Mouse (Mus musculus): ENCODE measurements around the gene Lman2l. TPM values are rescaled to one million over a fixed set of nuclear protein-coding genes. Genes with fewer than 3 reads are reported as not detected.

Gene Lman2l
- 70.4 and 71.1 TPM in 2 replicates for polyA plus RNA-seq (2015; fragmentation: Nextera tagmentation; extraction: Ambion mirVana)

- Histone ChIP-seq H3K4me1 (replicated peaks) (peaks cover 16% of the 10 kb centered on the region), H3K9me3 (no peaks in the 10 kb centered on the region), H3K4me3 (peak within 1 kb of the TSS; percentile 74), H3K36me3 (peaks cover 17% of the 10 kb centered on the region), H3K9ac (peak within 1 kb of the TSS; percentile 82), H3K4me2 (peak within 1 kb of the TSS; percentile 74), H3K27me3 (no peaks in the 10 kb centered on the region), H3K27ac (peak within 1 kb of the TSS; percentile 91)
- WGBS = under 1% methylated on average over 54 of the region's 57 CpGs
- peak; percentile 100 for ATAC-seq (ENCODE audit: low FRiP score)
These were observed at the start of gene Lman2l for GRCm38 (mm10) chr1:36444471-36445464. Lman2l (minus strand) TSS chr1:36445271.

- ATAC-seq (ENCODE audit: low FRiP score) = no peak
- WGBS = 69% methylated on average over 6 of the region's 6 CpGs
These were observed 48.2 kb upstream of the Lman2l start for GRCm38 (mm10) chr1:36493299-36493698.

GRCm38 (mm10) chr1:36492416-36493139 lies 47.5 kb upstream of the Lman2l start:
- 57% methylated on average over 9 of the region's 9 CpGs for WGBS
- Histone ChIP-seq H3K9me3 (no peaks in the 10 kb centered on the region), H3K27ac (no peak overlapping the region), H3K4me3 (no peak overlapping the region), H3K4me1 (replicated peaks) (peaks cover 6% of the 10 kb centered on the region; the same call in 1 of the 2 replicates), H3K27me3 (no peaks in the 10 kb centered on the region), H3K36me3 (no peaks in the 10 kb centered on the region), H3K4me2 (no peak overlapping the region), H3K9ac (0 out of 2 replicates have a peak overlapping the region, but pooled peaks have one; percentile 29)
- 0 out of 2 replicates have a peak, but pooled peaks have one; percentile 13 for ATAC-seq (ENCODE audit: low FRiP score)

More at GRCm38 (mm10) chr1:36493299-36493698, 48.2 kb upstream of the Lman2l start:
- Histone ChIP-seq H3K27ac (no peak overlapping the region), H3K27me3 (no peaks in the 10 kb centered on the region), H3K4me1 (replicated peaks) (peaks cover 6% of the 10 kb centered on the region; the same call in 1 of the 2 replicates), H3K9me3 (no peaks in the 10 kb centered on the region), H3K4me2 (no peak overlapping the region), H3K9ac (no peak overlapping the region), H3K36me3 (peaks cover under 1% of the 10 kb centered on the region; the same call in 1 of the 2 replicates), H3K4me3 (no peak overlapping the region)

GRCm38 (mm10) chr1:36489661-36490060 lies 44.6 kb upstream of the Lman2l start:
- H3K9me3 ChIP-seq = no peaks in the 10 kb centered on the region
- no peak for ATAC-seq (ENCODE audit: low FRiP score)
- H3K9ac ChIP-seq = no peak overlapping the region
- WGBS = 59% methylated on average over 6 of the region's 6 CpGs
- no peak overlapping the region for H3K27ac ChIP-seq
- no peak overlapping the region for H3K4me2 ChIP-seq
- H3K4me1 ChIP-seq (replicated peaks) = peaks cover 11% of the 10 kb centered on the region; the same call in 1 of the 2 replicates
- H3K27me3 ChIP-seq = no peaks in the 10 kb centered on the region
- no peaks in the 10 kb centered on the region for H3K36me3 ChIP-seq
- H3K4me3 ChIP-seq = no peak overlapping the region

- Histone ChIP-seq H3K9ac (no peak overlapping the region), H3K27ac (no peak overlapping the region), H3K36me3 (no peaks in the 10 kb centered on the region), H3K4me1 (replicated peaks) (peaks cover 12% of the 10 kb centered on the region), H3K9me3 (no peaks in the 10 kb centered on the region), H3K4me3 (no peak overlapping the region), H3K27me3 (no peaks in the 10 kb centered on the region), H3K4me2 (no peak overlapping the region)
- ATAC-seq (ENCODE audit: low FRiP score) = no peak
- WGBS = 57% methylated on average over 9 of the region's 9 CpGs
These were observed 42.0 kb upstream of the Lman2l start for GRCm38 (mm10) chr1:36487111-36487510.

GRCm38 (mm10) chr1:36485080-36485479 lies 40.0 kb upstream of the Lman2l start:
- Histone ChIP-seq H3K9me3 (no peaks in the 10 kb centered on the region), H3K27ac (no peak overlapping the region), H3K9ac (no peak overlapping the region), H3K27me3 (no peaks in the 10 kb centered on the region), H3K4me3 (no peak overlapping the region), H3K4me2 (no peak overlapping the region), H3K4me1 (replicated peaks) (peaks cover 12% of the 10 kb centered on the region), H3K36me3 (no peaks in the 10 kb centered on the region)
- no peak for ATAC-seq (ENCODE audit: low FRiP score)
- WGBS = 79% methylated on average over 7 of the region's 7 CpGs

- H3K27me3 ChIP-seq = no peaks in the 10 kb centered on the region
- H3K9me3 ChIP-seq = no peaks in the 10 kb centered on the region
- H3K9ac ChIP-seq = no peak overlapping the region
- no peak overlapping the region for H3K4me2 ChIP-seq
- no peaks in the 10 kb centered on the region for H3K36me3 ChIP-seq
- H3K27ac ChIP-seq = no peak overlapping the region
- ATAC-seq (ENCODE audit: low FRiP score) = no peak
- WGBS = 72% methylated on average over 4 of the region's 4 CpGs
- H3K4me3 ChIP-seq = no peak overlapping the region
- H3K4me1 ChIP-seq (replicated peaks) = peaks cover 10% of the 10 kb centered on the region
These were observed 38.8 kb upstream of the Lman2l start for GRCm38 (mm10) chr1:36483825-36484224.

GRCm38 (mm10) chr1:36479903-36480899 lies 35.1 kb upstream of the Lman2l start:
- Histone ChIP-seq H3K27me3 (no peaks in the 10 kb centered on the region), H3K4me1 (replicated peaks) (peaks cover 32% of the 10 kb centered on the region), H3K4me3 (no peak overlapping the region), H3K36me3 (no peaks in the 10 kb centered on the region), H3K4me2 (no peak overlapping the region), H3K9ac (no peak overlapping the region), H3K27ac (no peak overlapping the region), H3K9me3 (no peaks in the 10 kb centered on the region)
- ATAC-seq (ENCODE audit: low FRiP score) = no peak
- WGBS = 90% methylated on average over 12 of the region's 12 CpGs

GRCm38 (mm10) chr1:36478343-36478795 lies 33.3 kb upstream of the Lman2l start:
- H3K9me3 ChIP-seq = no peaks in the 10 kb centered on the region
- H3K27ac ChIP-seq = no peak overlapping the region
- 62% methylated on average over 2 of the region's 2 CpGs for WGBS
- H3K4me3 ChIP-seq = no peak overlapping the region
- H3K4me1 ChIP-seq (replicated peaks) = peaks cover 45% of the 10 kb centered on the region
- ATAC-seq (ENCODE audit: low FRiP score) = no peak
- H3K36me3 ChIP-seq = no peaks in the 10 kb centered on the region
- no peak overlapping the region for H3K4me2 ChIP-seq
- no peak overlapping the region for H3K9ac ChIP-seq
- H3K27me3 ChIP-seq = no peaks in the 10 kb centered on the region

- H3K4me1 ChIP-seq (replicated peaks) = peaks cover 63% of the 10 kb centered on the region
- no peak overlapping the region for H3K4me2 ChIP-seq
- H3K36me3 ChIP-seq = no peaks in the 10 kb centered on the region
- no peak for ATAC-seq (ENCODE audit: low FRiP score)
- no peak overlapping the region for H3K9ac ChIP-seq
- no peaks in the 10 kb centered on the region for H3K27me3 ChIP-seq
- no peak overlapping the region for H3K27ac ChIP-seq
- H3K4me3 ChIP-seq = no peak overlapping the region
- WGBS = 89% methylated on average over 7 of the region's 7 CpGs
- no peaks in the 10 kb centered on the region for H3K9me3 ChIP-seq
These were observed 31.4 kb upstream of the Lman2l start for GRCm38 (mm10) chr1:36476426-36476825.

GRCm38 (mm10) chr1:36475480-36476110 lies 30.5 kb upstream of the Lman2l start:
- no peak for ATAC-seq (ENCODE audit: low FRiP score)
- Histone ChIP-seq H3K27ac (no peak overlapping the region), H3K36me3 (no peaks in the 10 kb centered on the region), H3K9me3 (no peaks in the 10 kb centered on the region), H3K4me3 (peak overlapping the region; percentile 8; the same call in 1 of the 2 replicates), H3K4me1 (replicated peaks) (peaks cover 67% of the 10 kb centered on the region), H3K9ac (peak overlapping the region; percentile 58), H3K4me2 (peak overlapping the region; percentile 73), H3K27me3 (no peaks in the 10 kb centered on the region)
- WGBS = 55% methylated on average over 8 of the region's 8 CpGs
